Mouse (Mus musculus) c-Kit-negative CD71-positive TER-119-positive erythroid progenitor cells, embryonic 14.5 days (primary cell): ENCODE measurements around the gene Rnf157.
"Not testable (repeated sequence)": the region's sequence is repeated elsewhere in the genome, so short reads cannot be mapped to it uniquely, and the experiment has no call there.

Experiments used
- DNase-seq: peaks from one replicate; pipeline ENCODE4 v3.0.0-alpha.2; 2013; ENCODE audit warnings: low read depth, low spot score

Rnf157 gene

GRCm38 (mm10) chr11:116384171-116384570, 28.7 kb downstream of the Rnf157 start:
- no peak for DNase-seq

- not testable (repeated sequence) for DNase-seq
These were observed 29.8 kb downstream of the Rnf157 start for GRCm38 (mm10) chr11:116383070-116383469.

DNA sequence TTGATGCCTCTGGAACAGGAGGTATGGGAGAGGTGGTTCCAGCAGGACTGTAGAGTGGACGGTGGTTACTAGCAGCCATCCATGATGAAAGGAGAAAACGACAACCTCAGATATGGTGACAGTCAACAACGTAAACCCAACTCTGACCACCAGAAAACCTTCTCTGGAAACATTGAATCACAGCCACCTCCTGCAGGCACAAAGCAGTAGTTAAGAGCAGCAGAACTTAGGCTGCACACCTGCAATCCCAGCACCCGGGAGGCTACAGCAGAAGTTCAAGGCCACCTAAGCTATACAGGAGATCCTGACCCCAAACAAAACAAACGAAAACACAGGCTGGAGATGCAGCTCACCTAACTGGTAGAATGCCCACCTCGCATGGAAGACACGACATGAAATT, 32.1 kb downstream of the Rnf157 start:
- DNase-seq, result no peak

DNA sequence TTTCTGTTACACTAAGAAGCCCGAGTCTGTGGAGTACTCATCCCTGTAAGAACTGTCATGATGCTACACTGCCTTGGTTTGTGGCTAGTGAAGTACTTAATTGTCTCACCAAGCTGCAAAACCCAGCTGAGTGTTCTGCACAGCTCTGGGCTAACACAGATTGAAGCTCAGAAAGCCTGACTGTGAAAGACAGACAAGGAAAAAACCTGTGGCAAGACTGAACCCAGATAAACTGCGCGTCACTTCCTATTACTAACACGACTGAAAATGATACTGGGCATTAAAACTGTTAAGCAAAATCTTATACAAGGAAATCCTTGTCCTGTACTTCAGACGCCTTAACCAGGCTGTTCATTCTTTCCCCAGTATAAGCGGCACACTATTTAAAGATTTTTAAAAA, 33.3 kb downstream of the Rnf157 start:
- DNase-seq, result no peak

GRCm38 (mm10) chr11:116376945-116377661, 35.7 kb downstream of the Rnf157 start:
- DNase-seq, result no peak

DNA sequence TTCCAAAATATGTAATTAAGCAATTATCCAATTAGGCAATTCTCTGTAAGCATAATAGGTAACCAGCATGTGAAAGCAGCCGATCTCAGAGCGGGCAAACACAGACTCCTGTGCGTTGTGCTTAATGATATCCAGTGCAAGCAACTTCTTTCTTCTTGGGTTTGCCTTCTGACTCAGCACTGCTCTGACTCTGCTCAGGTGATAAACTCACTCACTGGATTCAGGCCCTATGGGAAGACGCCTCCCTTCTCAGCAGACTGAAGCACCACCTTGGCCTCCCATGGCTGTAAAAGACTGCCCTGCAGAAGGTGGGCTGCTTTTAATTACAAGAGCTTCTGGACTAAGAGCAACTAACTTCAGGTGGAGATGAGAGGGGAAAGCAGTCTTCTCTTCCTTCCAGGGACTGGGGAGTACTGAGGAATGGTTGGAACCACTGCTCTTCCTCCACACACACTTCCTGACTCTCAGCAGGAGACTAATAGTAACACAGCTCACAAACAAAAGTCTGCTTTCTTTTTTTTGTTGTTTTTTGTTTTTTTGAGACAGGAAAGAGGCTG, 40.9 kb downstream of the Rnf157 start:
- no peak for DNase-seq

DNA sequence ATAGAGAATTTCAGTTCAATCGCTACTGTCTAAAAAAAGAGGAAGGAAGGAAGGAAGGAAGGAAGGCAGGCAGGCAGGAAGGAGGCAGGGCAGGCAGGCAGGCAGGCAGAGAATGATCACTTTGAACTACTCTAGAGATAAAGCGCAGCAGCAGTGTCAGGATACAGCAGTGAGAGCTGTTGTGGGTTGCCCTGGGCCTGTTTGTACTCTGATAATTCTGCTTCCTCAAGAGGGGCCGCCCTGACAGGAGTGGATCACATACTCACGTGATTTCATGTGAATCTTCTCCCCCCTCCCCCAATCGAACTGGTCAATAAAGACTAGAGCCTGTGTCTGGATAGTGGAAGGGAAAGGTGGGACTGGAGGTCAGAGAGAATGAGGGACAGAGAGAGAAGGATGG, 43.2 kb downstream of the Rnf157 start:
- no peak for DNase-seq

DNA sequence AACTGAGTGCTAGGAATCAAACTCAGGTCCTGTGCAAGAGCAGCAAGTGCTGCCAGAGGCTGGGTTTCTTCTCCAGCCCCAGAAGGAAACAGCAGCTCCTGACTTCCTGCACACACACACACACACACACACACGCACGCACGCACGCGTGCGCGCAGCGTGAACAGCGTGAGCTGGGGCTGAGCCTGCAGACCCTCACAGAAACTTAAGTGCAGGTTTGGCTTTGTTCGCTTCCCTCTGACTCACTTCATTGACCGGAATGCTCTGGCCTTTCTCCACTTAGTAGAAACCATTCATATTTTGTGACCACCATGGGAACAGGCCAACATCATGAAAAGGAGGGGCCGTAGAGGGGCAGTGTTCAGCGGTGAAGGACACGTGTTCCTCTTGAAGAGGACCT, 43.8 kb downstream of the Rnf157 start:
- DNase-seq, result no peak

DNA sequence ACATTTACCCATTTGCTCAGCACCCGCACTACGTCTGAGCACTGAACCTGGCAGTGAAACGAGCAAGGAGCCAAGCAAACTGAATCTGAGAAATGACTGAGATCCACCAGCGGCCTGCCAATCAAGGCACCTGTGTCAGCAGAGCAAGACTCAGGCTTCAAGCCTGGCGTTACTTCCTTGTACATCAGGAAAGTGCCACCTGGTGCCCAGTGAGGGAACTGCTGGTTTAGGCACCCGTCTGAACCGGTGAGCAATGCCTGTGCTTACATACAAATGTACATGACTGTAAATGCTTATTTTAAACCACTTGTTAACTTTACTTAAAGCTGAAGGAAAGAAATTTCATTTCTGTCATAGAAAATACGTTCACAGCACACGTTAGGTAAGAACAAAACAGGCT, 44.7 kb downstream of the Rnf157 start:
- peak; percentile 30 for DNase-seq

DNA sequence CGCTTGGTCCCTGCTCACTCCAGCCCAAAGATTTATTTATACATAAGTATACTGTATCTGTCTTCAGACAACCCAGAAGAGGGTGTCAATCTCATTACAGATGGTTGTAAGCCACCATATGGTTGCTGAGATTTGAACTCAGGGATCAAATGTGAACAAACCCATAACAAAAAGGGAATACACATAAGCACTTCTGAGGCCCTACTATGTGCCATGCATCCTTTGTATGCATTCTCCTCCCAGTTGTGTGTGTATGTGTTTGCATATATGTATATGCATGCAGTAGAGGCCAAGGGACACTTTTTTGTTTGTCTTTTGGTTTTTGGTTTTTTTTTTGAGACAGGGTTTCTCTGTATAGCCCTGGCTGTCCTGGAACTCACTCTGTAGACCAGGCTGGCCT, 46.2 kb downstream of the Rnf157 start:
- DNase-seq, result no peak

- DNase-seq, result no peak
These were observed 46.7 kb downstream of the Rnf157 start for GRCm38 (mm10) chr11:116366124-116366523.

- no peak for DNase-seq
These were observed 47.4 kb downstream of the Rnf157 start for GRCm38 (mm10) chr11:116365432-116365831.

GRCm38 (mm10) chr11:116362015-116362414, 50.8 kb downstream of the Rnf157 start:
- no peak for DNase-seq

DNA sequence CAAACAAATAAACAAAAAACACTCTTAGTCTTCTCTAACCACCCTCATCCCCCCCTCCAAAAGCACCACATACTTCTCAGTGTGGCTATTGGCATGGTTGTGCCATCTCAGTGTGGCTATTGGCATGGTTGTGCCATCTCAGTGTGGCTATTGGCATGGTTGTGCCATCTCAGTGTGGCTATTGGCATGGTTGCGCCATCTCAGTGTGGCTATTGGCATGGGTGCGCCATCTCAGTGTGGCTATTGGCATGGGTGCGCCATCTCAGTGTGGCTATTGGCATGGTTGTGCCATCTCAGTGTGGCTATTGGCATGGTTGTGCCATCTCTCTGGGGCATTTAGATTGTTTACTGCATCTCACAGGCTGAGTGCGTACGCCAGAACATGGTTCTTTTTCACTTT, 51.9 kb downstream of the Rnf157 start:
- not testable (repeated sequence) for DNase-seq

DNA sequence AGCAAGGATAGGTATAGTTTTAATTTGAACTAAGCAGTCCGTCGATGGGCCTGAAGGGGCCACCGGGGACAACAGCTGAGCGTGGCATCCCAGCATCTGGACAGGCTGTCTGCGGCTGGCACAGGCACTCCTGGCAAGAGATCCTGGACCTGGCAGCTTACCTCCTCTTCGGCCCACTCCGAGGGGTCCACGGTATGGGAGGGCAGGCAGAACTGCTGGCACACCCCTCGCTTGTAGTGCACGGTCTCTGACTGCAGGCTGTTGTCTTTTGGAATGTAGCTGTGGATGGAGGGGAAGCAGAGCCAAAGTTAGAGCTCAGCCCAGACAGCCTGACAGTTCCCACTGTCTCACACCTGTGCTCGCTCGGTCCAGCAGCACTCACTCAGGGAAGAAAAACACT, 53.2 kb downstream of the Rnf157 start:
- DNase-seq, result no peak

DNA sequence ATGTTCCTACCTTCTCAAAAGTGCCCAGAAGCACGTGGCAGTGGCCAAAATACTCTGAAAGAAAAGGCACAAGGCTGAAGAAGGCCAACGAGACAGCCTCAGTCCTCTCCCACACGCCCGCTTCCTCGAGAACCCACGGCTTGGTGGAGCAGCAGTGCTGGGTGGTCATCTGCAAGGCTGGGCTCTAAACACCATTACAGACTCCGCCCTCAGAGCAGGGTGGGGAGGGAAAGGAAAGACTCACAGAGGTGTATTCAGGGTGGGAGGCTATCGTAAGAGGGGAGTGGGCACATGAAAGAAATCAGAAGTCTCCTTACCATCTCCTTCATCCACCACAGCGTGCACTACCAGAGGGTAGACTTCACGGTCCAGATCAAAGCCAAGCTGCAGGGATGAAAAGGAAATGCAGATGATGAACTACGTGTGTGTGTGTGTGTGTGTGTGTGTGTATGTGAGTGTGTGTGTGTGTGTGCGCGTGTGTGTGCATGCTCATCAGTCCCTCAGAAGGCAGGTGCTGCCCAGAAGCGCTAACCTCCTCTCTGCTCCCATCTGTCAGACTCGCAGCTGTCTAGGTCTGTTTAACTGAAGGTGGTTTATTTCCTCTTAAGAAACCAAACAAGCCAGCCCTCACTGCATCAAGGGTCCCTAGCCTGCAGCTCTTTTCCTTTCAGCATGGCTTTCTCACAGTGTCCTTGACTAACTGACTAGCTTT, 53.8 kb downstream of the Rnf157 start:
- DNase-seq, result no peak

DNA sequence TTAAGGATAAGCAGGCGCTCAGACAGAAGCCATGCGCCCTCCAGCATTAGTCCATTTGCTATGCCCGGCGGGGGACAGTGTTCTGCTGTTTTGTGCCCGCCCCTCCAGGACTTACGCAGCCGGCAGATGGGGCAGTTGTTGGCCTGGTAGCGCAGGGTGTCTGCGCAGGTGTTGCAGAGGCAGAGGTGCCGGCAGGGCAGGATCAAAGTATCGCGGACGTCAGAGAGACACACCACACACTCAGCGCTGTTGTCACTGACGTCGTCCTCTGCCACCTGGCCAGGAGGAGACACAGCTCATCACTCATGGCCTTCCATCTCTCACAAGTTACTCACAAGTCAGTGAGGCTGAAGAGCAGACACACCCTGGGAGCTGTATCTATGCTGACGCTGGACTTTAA, 58.3 kb downstream of the Rnf157 start:
- DNase-seq, result no peak

DNA sequence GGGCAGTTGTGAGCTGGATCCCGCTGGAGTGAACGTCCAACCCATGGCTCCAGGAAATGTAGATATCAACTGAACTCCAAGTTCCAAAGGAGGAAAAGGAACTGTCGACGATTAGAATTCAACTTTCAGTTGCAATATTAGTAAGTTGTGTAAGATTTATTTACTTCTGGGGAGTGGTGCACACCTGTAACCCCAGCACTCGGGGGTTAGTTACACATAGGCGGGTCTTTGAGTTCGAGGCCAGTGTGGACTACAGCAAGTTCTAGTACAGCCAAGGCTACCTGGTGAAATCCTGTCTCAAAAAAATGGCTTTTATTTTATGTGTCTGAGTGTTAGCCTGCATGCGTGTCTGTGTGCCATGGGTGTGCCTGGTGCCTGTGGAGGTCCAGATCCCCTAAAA, 59.3 kb downstream of the Rnf157 start:
- no peak for DNase-seq

- no peak for DNase-seq
These were observed 61.5 kb downstream of the Rnf157 start for GRCm38 (mm10) chr11:116351294-116351693.

DNA sequence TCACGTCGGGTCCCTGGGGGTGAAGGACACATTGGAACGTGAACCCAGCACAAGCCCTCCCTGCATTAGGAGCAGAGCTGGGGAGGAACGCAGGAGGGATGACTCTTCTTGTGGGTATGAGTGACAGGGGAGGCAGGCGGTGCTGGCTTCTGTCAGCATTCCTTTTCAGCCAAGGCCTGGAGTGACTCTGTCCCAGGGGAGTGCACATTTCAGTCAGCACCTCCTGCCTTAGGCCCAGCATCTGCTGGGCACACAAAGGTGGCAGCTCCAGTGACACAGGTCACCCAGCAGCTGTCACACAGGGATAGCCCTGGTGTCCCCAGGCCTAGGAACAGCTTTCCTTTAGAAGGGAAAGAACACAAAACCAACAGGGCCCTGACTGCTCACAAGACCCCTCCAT, 64.9 kb downstream of the Rnf157 start:
- DNase-seq, result no peak

- DNase-seq, result no peak
These were observed 65.8 kb downstream of the Rnf157 start for GRCm38 (mm10) chr11:116347012-116347411.

- DNase-seq, result no peak
These were observed 70.6 kb downstream of the Rnf157 start for GRCm38 (mm10) chr11:116342069-116342791.
